Mouse (Mus musculus) yolk sac, embryonic 10.5 days (tissue): ENCODE measurements around the gene Olfml2a.
A peak's percentile ranks its signal among the peaks of the same experiment; 100 is the strongest.

Experiments
- DNase-seq: peaks from one replicate; pipeline ENCODE4 v3.0.0-alpha.2; 2017; ENCODE audit warnings: low spot score

The Olfml2a gene

DNA sequence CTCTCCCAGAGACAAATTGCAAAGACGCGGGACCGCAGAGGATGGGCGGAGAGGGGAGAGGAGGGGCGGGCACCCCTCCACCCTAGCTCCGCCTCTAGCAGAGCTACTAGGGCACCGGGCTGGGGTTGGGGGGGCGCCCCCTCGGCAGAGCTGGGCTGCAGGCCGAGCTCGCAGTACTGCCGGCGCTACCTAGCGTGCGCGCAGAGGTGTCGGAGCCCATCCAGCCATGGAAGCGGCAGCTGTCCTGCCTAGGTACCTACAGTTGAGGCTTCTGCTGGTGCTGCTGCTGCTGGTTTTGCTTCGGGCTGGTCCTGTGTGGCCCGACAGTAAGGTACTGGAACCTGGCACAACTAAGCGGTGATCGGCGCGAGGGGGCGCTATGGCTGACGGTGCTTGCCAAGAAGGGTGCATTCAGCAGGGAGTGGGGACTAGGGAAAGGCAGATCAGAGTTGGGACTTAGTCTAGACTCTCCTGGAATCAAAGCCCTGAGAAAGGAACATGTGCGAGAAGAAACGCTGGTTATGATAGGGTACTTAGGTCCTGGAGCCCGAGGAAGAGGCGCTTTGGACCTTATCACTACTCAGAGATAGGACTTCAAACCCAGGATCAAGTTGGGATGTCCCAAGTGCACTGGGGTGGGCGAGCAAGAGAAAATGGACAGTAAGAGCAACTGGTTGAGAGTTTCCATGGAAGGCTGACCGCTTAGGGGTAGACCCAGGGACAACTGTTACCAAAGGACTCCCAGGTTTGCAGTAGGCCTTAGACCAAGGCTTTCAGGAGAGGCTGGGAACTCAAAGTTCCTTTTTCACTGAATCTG, at the start of gene Olfml2a:
Gene Olfml2a, plus strand, starts transcription at position 128 of the 817 bp plus-strand sequence.
- peak; percentile 55 for DNase-seq

DNA sequence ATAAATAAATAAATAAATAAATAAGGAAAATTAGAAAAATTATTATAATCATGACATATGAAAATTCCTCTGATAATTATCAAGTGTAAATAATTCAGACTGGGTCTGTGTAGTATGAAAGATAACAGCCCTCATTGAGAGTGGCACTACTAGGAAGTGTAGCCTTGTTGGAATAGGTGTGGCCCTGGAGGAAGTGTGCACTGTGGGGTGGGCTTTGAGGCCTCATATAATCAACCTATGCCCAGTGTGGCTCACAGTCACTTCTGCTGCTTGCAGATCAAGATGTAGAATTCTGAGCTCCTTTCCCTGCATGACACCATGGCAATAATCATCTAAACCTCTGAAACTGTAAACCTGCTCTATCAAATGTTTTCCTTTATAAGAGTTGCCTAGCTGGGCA, 28.9 kb upstream of the Olfml2a start:
- no peak for DNase-seq

DNA sequence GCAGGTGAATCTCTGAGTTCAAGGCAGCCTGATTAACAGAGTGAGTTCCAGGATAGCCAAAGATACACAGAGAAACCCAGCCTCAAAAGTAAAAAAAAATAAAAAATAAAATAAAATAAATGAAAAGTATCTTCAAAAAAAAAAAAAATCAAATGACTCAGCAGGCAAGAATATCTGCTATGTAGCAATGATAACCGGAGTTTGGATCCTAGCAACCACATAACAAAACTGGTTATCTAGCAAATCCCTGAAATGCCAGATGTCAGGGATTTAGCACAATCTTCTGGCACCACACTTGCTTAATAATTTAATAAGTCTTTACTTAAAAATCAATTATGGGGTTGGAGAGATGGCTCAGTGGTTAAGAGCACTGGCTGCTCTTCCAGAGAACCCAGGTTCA, 27.5 kb upstream of the Olfml2a start:
- DNase-seq = no peak

DNA sequence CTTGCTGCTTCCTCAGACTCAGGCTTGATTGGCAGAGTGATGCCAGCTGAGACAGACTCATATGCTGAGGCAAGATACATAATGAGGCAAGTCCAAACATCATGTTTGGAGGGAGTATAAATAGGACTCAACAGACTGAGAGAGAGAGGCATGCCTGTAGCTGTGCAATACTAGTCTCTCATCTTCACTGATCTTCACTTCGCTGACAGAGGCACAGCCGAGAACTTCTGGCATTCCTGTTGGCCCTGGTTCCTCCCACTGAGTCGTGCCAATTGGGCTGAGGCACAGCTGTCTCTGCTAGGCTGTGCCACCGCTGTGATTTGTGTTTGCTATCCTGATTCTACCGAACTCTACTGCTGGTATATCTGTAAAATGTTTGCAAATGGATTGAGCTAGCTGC, 25.7 kb upstream of the Olfml2a start:
- DNase-seq = no peak

DNA sequence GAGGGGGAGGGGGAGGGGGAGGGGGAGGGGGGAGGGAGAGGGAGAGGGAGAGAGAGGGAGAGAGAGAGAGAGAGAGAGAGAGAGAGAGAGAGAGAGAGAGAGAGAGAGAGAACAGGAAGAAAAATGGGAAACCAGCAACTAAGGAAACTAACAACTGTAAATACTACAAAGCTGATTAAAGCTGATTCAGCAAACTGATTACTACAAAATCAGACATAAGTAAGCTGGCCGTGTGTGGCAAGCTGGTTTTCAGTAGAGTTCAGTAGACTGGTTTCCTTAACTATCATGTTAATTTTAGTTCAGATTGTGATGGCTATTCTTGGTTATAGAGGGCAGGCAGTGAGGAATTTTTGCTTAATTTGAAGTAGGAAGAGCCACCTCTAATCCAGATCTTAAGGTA, 23.2 kb upstream of the Olfml2a start:
- no peak for DNase-seq

DNA sequence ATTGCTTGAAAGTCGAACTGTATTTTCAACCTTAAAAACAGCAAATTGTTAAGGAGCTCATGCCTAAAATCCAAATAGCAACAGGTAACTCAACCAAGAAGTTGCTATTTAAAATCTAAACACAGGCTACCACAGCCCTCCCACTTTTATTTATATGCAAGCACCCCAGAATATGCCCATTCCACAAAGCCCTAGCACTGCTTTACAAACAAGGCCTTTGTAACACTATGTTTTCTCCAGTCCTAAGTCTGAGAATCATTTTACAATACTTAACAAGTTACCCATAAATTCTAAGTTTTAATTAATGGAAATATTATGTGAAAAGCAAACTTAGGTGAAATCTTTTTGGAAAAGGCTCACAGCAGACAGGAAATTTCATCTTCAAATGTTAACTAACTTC, 17.3 kb upstream of the Olfml2a start:
- DNase-seq = no peak

DNA sequence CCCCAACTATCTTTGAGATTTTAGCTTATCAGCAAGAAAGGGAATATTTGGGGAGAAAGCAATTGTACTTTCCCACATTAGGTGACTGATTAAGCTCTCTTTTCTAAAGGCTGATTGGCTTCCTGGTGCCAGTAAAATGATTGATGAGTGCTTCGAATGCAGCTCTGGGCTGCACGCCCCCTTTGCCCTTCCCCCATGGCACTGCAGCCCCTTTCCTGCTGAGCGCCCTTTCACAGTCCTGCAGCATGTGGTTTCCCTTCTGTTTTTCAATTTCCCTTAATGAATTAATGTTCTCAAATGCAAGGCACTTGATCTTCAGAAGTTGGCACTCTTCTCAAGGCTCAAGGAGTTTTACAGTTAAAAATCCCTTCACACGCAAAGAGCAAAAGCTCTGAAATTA, 16.8 kb upstream of the Olfml2a start:
- DNase-seq = no peak

DNA sequence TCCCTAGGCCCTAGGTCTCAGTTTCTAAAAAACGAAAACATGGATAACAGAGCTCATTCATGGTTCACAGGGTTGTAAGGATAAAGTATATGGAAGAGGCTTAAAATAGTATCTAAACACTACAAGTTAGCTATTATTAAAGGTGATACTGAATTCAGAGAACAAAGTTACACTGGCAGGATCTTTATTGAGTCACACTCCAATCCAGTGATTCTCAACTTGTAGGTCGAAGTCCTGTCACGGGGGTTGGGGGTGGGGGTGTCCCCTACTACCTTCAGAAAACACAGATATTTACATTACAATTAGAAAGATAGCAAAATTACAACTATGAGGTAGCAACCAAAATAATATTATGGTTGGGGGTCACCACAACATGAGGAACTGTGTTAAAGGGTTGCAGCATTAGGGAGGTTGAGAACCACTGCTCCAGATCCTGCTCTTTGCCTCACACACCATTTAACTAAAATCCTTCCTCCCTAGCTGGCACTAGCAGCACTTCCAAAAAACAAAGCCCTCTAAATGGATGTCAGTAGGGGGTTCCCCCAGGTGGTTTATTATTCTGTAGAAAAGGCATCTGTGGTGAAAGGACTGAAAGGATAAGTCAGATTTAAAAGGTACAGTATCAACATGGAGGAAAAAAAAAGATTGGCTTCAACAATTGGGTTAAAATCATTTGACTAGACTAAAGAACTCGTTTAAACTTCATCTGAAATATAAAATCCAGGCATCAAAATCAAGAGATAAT, 14.7 kb upstream of the Olfml2a start:
- no peak for DNase-seq

DNA sequence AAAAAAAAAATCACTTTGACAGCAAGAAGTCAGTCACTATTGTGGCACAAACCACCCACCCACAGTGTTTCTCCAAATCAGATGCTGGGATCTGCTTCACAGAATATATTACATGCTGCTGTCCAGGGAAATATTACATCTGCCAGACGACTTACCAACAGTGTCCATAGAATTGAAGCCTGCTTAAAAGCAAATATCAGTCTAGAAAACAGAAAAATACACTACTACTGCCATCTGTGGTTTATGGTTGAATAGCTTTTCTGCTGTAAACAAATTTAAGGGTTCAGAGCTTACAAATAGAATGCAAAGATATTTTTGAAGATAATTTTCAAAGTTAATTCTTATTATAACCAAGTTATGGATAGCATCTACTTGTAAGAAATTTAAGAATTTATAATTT, 10.4 kb upstream of the Olfml2a start:
- DNase-seq = no peak

DNA sequence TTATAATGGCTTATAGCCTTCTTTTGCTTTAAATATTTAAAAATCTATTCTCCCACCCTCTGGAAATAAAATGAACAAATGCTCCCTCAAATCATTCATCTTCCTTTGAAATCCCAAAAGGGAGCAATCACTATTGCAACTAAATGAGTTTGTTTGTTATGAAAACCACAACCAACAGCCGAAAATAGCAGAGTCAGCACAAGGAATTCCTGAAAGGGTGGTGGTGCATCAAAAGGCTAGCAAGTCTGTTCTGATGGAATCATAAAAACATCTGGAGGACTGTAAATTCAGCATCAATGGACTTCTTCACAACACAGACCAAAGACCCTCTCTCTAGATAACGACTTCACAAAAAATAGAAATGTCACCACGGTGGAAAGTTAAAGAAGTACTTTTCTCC, 8.3 kb upstream of the Olfml2a start:
- DNase-seq = no peak

DNA sequence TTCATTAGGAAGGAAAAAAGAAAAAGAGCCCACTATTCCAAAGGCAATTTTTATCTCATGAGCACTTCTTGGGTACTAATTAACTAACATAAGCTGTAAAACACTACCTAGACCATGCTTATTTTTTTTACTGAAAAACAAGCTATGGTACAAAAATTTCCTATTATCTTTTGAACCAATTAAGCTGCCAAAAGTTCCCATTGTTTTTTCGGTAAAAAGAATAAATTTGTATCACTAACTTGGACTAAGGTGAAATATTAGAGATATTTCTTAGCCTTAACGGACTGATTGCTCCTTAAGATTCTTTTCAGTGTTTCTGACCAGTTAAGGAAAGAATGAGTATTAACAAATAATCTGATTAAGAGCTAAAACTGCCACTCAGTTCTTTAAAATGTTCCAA, 7.9 kb upstream of the Olfml2a start:
- DNase-seq = no peak

DNA sequence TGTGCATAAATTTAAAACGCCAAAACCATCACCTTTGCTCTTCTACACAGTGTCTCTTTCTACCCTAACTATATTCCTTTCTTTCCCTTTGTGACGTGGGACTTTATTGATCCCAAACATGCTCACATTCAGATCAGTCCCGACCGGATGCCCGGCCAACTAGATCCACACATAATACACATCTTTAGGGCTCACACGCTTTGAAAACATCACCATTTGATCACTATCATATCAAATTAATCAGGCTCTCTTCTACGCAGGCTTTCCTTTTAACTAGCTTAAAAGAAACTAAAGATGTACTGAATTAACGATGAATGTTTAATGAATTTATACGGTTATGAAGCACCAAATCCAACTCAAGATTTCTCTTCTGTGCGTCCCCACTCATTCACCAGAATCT, 7.2 kb upstream of the Olfml2a start:
- DNase-seq = no peak

DNA sequence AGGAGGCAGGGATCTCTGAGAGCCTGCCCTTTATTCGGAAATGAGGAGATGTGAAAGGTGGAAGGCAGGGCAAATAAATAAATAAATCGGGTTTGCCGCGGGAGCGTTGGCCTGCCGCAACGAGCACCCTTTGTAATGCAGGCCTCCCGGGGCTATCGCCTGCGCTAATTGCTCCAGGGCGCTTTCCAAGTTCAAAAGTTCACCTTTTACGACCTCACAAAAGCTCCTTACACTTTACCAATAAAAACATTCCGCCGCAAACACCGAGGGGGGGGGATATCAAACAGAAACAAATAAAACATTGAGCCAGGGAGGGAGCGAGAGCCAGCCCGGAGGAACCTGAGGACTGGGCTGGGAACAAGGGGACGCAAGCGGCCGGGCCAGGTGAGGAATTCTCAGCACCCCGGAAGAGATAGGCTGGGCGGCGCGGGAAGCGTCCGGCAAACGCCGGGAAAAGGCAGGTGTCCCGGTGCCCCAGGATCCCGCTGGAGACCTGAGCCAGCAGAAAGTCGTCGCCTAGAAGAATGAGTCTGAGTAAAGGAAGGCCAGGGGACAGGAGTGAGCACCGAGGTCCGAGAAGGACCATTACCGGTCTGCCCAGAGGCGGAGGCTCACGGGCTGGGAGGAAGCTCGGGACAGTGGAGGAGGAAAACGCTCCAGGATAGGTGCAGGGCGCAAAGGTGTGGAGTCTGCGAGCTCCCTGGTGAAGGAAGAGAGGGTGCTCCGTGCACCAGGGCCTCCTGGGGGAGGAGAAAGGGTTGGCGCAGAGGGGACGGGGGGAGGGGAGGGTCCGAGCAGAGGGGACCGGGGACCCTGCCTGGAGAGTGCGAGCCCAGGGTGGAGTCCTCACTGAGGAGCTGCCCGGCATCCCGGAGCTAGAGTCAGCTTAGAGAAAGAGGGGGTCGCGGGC, 6.4 kb upstream of the Olfml2a start:
- DNase-seq = peak; percentile 74

DNA sequence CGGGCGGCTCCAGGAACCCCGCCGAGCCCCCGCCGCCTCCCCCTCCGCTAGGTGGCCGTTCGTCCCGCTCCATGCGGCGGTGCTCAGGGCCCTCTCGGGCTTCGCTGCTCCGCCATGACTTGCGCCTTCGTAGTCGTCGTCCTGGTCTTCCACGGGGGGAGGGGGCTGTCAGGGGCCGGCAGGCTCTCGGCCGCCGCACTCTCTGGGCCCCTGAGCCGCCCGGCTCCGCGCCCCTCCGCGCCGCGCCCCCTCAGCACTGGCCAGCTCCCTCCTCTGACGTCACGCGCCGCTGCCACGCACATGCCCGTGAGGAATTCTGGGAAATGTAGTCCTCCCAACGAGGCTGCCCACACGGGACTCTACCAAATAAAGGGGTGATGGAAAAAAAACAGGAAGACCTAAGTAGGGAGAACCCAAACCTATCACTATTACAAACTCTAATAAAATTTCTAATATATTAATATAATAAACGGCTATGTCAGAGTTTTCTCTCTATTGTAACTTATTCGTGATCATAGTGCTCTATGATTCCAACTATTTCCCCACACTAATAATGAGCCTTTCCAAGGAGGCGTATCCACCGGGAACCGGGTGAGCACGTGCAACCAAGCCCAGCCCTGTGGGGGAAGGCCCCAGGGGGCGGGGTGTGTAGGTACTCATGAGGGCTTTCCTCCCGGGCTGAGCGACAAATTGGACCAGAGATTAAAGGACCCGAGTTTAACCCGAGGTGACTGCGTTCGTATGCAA, 5.5 kb upstream of the Olfml2a start:
- DNase-seq = peak; percentile 93

DNA sequence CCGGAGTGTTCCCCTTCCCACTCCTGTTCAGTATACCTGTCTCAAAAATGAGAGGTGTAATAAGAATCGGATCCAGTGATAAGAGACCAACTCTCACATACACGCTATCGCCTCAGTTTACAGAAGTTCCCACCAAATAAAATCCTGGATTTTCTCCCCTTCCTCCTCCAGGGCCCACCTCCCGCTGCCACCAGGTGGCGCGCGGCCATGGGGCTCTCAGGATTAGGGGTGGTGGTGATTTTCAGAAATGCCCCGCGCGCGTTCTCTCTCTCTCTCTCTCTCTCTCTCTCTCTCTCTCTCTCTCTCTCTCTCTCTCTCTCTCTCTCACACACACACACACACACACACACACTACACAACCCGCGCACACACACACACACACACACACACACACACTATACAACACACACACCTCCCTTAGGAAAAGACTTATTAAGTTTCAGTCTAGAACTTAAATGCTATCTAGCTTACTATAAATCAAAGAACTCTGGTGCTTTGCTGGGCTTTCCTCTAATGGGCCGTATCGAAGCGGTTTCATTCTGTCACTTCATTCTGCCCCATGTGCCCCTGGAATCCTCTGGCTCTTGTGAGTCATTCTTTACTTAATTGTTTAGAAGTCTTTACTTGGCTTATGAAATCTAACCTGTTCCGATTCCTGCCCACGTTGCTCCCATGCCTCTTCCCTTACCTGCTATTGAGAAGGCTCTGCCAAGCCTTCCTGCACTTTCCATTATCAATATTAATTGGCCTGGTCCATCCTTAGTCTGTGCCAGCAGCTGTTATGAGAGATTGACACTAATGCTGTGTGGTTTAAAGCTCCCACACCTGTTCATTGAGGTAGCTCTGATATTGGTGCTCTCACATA, 4.4 kb upstream of the Olfml2a start, which contains the start of gene Nr6a1:
Gene Nr6a1, minus strand, starts transcription at position 574 of the 865 bp plus-strand sequence.
- peak; percentile 69 for DNase-seq

DNA sequence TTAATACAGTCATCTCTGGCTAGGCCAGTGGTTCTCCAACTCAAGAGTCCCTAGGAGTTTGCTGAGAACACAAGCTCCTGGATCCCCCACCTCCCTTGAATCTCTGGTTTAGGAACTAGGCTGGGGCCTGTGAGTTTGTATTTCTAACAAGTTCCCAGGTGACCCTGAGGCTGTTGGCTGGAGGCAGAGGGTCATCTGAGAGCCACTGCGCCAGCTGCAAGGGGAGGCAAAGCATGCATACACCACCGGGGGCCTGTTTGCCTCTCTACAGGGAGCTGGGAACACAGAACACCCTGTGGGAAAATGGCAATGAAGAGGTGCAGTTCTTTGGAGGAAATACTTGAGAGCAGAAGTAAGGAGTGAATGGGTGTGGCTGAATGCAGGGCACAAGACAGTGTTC, 1.5 kb upstream of the Olfml2a start:
- DNase-seq = no peak

DNA sequence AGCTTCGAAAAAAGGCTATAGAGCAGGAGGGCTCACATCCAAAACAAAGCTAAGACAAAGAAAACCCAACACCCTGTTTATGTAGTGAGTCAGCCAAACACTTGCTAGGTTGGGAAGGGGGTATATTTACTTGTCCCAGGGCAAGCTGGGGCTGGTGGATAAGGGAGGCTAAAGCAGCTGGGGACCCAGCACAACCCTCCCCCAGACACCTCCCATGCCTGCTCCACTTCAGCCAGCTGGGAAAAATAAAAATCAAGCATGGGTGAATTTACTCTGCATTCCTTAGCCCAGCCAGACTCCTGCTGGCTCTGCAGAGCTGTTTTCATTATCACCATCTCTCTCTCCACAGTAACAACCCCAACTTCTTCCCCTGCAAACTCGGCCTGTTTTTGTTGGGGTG, 2.2 kb downstream of the Olfml2a start:
- no peak for DNase-seq

DNA sequence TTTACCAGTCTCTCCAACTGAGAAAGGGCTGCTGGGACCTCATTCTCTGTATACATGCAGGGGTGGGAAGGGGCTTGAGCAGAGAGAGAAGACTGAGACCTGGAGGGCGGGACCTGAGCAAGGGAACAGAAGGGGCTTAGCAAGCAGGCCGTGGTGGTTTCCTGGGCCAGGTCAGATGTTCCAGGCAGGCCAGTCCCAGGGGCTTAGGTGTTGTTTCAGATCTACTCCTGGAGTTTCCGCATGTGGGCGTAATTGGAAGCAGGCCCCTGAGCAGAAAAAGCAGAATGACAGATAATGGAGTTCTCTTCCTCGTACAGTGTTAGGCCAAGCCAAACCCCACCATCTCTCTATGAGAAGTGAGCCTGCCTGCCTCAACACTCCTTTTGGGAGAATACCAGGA, 3.2 kb downstream of the Olfml2a start:
- DNase-seq = no peak

DNA sequence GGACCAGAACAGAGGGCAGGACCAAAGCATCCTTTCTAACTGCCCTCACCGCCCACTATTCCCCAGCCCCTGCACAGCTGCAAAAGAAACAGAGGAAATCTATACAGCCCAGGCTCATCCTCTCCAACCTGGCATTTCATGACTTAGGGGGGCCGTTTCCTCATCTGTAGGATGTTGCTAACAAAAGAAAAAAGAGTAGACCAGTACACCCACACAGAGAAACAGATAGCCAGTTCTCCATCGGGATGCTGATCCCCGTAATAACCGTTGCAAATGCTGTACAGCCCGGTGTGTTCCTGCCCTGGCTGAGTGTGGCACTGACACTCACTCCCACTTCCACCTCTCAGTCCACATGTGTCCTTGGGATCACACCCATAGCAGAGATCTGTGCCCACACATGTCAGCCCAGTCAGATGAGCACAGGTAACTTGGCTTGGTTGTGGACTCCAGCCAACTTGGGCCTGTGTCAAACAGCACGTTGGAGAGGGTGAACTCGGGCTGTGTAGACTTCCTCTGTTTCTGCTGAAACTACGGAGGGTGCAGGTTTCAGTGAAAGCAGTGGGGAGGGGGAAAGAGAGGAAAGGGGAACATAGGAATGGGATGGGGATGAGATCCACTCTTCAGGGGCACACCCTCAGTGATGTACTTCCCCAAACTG, 5.1 kb downstream of the Olfml2a start:
- no peak for DNase-seq

DNA sequence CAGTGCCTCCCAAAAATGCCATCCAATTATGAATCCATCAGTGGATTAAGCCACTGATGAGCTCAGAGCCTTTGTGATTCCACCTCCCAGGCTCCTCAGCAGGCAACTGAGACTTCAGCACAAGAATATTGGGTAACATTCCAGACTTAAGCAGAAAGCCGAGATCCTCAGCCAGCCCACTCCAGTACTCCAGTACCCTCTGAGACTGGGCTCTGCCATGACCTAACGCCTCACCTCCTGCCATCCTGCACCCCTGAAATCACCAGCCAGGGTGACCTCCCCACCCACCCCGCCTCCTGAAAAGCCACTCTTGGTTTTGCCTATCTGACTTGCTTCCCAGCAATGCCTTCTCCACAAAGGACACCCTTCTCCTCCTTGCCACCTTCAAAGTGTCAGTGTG, 5.6 kb downstream of the Olfml2a start:
- DNase-seq = no peak
